Mouse (Mus musculus) CD4-positive naive resting alpha-beta T cell, adult 76 days (primary cell): Measurements from ENCODE around the gene Mbip. TPM values are rescaled to one million over a fixed set of nuclear protein-coding genes. Genes with fewer than 3 reads are reported as not detected.

Experiments
- total RNA-seq: library from RNA; stranded (reverse); gene quantifications from one replicate; pipeline ENCODE4 v1.2.4, GENCODE M21; 2023

The Mbip gene
- 37.9 TPM for total RNA-seq

DNA sequence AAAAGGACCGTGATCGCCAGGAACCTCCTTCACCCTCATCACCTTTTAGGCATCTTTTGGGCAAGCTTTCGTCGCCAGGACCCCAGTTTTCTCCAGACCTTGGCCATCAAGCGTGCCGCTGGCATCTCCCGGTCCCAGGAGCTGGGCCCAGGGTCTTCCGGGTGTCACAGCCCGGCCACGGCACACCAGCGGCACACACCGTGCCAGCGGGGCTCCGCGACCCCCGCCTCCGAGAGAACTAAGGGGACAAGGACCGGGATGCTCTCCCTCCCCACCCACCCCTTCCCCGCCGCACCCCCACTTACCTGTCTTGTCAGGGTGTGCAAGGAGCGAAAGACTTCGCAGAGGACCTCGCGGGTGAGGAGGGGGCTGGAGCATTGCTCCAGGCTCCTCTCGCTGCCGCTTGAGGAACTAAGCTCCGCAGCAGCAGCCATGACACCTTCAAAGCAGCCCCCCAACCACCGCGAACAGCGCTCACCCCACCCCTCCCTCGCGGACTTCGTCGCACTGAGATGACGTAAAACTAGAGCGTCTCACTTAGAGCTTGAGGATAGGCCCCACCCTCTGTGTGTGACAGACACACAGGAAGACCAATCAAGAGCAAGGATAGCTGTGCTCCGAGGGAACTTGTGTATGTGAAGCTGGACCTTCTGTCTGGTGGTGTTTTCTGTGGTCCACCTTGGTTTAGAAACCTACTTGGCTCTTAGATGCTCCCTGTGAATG lies at the start of gene Mbip:
TSS of gene Mbip (minus strand) at position 528 of the 723 bp plus-strand sequence.

Other genes starting within 250 kb of the Mbip start
- gene Nkx2-1, start 191.0 kb upstream of the Mbip start, total RNA-seq: not detected